Mouse (Mus musculus) fibroblast of lung, adult 2 months (primary cell): ENCODE measurements around the gene Arhgef28.
A peak's percentile ranks its signal among the peaks of the same experiment; 100 is the strongest.

ENCODE experiments used
- DNase-seq: peaks from one replicate; pipeline ENCODE4 v3.0.0-alpha.2; 2011; ENCODE audit warnings: low read depth

Arhgef28 gene

GRCm38 (mm10) chr13:98183157-98183878, 22.9 kb downstream of the Arhgef28 start:
- DNase-seq, result no peak

GRCm38 (mm10) chr13:98182330-98182729, 23.9 kb downstream of the Arhgef28 start:
- no peak for DNase-seq

- DNase-seq, result no peak
Observed at GRCm38 (mm10) chr13:98180636-98181035, 25.6 kb downstream of the Arhgef28 start.

GRCm38 (mm10) chr13:98175323-98176007, 30.8 kb downstream of the Arhgef28 start:
- no peak for DNase-seq

DNA sequence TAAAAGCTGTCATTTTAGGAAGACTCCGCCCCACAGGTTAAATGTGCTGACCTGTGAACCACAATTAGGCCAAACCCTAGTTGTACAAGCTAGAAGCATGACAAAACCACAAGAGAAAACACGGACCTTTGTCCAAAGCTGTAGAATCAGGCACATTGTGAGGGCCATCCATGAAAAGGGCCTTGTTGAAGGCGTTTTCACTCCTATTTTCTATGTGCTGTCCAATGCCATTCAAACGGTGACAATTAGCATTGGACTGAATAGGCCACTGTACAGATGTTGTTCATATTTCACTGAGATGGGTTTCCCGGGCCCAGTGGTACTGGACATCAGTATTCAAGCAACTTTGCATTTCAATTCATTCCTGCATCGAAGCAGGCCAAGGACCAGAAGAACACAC, 33.2 kb downstream of the Arhgef28 start:
- no peak for DNase-seq

GRCm38 (mm10) chr13:98172365-98172764, 33.9 kb downstream of the Arhgef28 start:
- no peak for DNase-seq

DNA sequence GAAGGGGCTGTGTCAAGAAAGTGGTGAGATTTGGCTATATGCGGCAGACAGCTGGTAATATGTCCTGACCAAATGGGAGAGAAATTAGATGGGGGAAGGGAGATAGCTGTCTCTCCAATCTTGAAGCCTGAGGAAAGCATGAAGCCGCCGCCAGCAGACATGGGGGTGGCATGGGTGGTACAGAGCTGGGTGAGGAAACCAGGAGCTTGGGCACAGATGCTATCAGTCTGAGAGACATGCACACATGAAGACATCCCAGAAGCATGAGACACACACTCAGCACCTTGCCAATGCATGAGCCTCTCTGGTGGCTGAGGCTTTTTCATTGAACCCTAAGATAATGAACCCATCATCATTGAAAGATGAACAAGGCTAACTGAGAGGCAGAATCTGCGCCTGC, 34.5 kb downstream of the Arhgef28 start:
- no peak for DNase-seq

- no peak for DNase-seq
Observed at GRCm38 (mm10) chr13:98171257-98171656, 35.0 kb downstream of the Arhgef28 start.

DNA sequence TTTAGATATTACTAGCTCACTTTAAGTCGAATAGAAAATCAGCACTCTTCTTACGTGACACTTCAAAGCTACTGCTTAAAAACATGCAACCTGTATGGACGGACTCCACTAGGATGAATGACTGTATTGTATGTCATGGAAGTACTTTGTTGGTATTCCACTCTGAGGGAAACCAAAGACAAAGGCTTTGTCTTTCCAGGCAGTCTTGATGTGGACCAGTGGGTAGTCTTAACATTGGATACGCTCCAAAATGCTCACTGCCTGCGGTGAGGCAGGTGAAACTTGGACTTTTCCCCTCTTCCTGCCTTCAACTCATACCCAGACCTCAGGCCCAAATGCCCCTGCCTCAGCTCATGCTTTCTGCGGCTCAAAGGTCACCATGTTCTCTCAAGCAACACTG, 41.4 kb downstream of the Arhgef28 start:
- no peak for DNase-seq

DNA sequence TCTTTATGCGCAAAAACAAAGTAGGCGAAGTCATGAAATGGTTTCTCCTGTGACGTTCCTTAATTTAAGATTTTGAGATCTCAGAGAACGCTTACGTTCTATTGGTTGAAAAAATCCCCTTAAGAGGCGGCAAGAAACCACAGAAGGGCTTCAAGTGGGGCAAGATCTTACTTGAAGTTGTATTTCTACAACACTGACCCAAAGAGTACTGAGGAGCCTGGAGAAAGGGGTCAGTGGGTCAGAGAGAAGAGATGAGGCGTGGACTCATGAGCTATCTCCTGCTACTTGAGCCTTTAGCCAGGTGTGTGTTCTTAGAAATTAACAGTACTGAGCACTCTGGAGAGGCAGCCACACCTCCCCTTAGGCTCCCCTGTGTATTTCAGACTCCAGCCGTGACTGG, 44.7 kb downstream of the Arhgef28 start:
- no peak for DNase-seq

DNA sequence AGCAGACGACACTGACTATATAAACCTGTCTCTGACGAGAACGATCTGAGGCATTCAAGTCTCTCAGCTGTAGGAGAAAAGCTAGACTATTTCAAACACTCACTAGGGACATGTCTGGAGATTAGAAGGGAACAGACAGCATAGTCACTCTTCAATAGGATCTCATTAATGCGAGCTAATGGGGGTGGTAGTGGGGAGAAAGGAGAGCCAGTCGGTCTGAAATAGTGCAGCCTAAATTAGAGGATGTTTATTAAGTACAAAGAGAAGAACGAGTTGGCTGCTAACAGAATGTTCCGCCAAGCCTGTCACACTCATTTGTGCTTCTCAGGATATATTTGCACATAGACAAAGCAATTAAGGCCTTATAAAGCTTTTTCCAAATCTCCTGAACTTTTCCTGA, 49.6 kb downstream of the Arhgef28 start:
- no peak for DNase-seq

- DNase-seq, result no peak
Observed at GRCm38 (mm10) chr13:98152759-98153158, 53.5 kb downstream of the Arhgef28 start.

GRCm38 (mm10) chr13:98147532-98147931, 58.7 kb downstream of the Arhgef28 start:
- no peak for DNase-seq

DNA sequence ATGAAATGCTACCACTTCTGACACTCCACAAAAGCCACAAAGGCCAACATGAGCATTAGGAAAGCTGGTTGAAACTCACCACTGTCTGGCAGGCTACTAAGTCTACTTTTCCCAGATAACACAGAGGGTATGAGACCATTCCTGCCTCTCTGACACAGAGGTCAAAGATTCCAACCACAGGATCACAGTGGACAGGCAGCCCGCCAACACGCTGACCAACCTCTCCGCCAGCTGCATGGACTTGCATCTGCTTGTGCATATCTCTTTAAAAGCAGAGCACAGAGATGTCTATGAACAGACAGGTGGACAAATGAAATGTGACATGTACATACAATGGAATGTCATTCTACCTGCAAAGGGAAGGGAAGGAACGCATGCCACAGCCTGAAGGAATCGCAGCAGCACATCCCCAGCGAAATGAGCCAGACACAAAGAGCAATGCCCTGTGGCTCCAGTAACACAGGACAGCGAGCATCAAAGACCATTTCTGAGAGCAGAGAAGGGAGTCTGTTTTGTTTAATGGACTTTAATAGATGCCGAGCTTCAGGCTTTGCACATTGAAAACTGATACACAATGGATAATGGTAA, 59.6 kb downstream of the Arhgef28 start:
- DNase-seq, result no peak

DNA sequence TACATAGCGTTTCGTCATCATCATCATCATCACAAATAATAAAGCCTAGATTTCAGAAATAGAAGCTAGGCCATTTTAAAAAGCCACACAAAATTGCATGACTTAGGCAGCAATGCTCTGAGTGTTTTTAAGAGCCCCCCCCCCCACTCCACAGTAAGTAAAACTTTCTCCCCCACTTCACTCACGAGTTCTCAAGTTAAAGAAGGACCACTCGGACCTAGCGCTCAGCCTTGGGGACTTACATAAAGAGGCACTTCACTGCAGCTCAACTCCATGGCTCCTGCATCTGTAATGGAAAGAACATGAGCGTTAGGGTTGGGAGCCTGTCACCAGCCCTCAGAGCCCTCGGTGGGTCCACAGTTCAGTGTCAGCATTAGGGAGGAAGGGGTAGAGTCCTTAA, 60.9 kb downstream of the Arhgef28 start:
- DNase-seq, result no peak

GRCm38 (mm10) chr13:98143000-98143399, 63.2 kb downstream of the Arhgef28 start:
- no peak for DNase-seq

GRCm38 (mm10) chr13:98140626-98141025, 65.6 kb downstream of the Arhgef28 start:
- no peak for DNase-seq

GRCm38 (mm10) chr13:98138786-98139185, 67.5 kb downstream of the Arhgef28 start:
- no peak for DNase-seq

GRCm38 (mm10) chr13:98135890-98136555, 70.2 kb downstream of the Arhgef28 start:
- DNase-seq, result no peak

DNA sequence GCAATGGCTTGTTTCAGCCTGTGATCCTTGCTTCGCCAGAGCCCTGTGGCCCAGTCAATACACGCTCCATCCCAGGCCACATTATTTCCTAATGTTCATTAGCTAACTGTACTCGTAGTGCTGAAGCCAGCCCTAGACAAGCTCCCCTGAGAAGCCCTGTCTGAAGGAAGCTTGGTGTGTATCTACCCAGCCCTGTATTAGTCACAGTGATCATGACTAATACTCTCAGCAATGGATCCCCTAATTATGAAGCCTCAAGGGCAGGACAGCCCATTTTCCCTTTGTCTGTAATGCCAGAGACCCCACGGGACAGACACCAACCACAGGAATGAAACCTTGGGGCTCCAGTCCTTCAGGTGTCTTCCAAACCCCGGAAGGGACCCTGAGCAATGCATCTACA, 73.3 kb downstream of the Arhgef28 start:
- DNase-seq, result peak; percentile 14

- no peak for DNase-seq
Observed at GRCm38 (mm10) chr13:98132264-98132663, 74.0 kb downstream of the Arhgef28 start.

DNA sequence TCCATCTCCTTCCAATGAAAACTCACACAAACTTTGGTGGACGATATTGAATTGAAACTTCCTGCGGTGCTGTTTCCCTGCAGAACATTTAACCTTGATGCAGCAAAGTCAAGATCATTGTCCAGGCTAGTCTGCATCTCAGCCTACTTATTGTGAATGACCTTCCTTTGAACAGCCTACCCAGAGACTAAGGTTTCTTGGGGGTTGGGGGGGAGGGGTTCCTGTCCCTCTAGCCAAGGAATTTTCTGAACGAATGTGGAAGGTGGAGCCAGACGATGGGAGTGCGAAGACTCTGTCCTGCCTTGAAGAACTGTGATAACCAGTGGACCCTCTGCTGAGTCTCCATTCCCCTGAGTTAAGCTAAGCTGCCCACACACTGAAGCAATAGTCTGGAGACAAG, 80.6 kb downstream of the Arhgef28 start:
- DNase-seq, result no peak
